In the genomic region with DNA sequence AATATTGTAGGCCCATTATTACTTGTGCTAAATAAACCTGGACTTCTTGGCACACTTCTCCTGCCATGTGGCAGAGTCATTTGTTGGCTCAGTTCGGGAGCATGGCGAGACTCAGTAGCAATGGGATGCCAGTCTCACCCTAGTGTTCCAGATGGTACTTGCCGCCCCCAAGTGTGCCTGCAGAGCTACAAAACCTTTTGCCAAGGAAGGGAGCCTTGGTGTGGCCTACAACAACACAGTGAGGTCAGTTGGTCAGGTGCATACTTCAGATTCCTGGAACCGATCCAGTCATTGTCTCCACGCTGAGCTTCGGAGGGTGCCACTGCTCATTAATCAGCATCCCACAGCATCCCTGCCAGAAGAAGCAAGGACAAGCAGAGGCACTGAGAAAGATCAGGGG, we compare ENCODE assay signal across 9 mouse cellular contexts. TPM values are rescaled to one million over a fixed set of nuclear protein-coding genes. Genes with fewer than 3 reads are reported as not detected.
A peak's percentile ranks its signal among the peaks of the same experiment; 100 is the strongest.
DNase-seq lines count a peak whose midpoint lies in the region; ATAC-seq and TF ChIP-seq lines count a peak whose summit lies in the region.
"Had no signal": no experiment of that assay in that cellular context is flagged by ENCODE, and none has a peak within 500 bp of the region (broad histone marks: within the 10 kb centered on the region; RNA-seq: fewer than 3 reads in every experiment).

No protein-coding gene starts in this region.

- DNase-seq in cerebellum, adult 11 months = peak; percentile 96
- DNase-seq in heart, adult 9 months (ENCODE audit: low spot score in 2 of 2) = peak; percentile 76 to 85
- DNase-seq in kidney, postnatal 25 days = peak; percentile 67 to 87
- DNase-seq in lung, embryonic 14.5 days = peak; percentile 71
- no peak for DNase-seq in spleen, adult 12 weeks (ENCODE audit: low spot score)
- no peak for DNase-seq in urinary bladder, postnatal 14 days (ENCODE audit: low spot score)

- no peak overlapping the region for H3K4me3 ChIP-seq in forebrain, embryonic 13.5 days
- no peak overlapping the region for H3K4me3 ChIP-seq in forebrain, embryonic 12.5 days (replicated peaks)
- H3K4me3 ChIP-seq in lung, embryonic 14.5 days (ENCODE audit: low read depth, low read length) = no peak overlapping the region
- H3K4me3 ChIP-seq: megakaryocyte, embryonic 14.5 days had no signal

- H3K9ac ChIP-seq in forebrain, embryonic 13.5 days = no peak overlapping the region
- H3K9ac ChIP-seq in forebrain, embryonic 12.5 days = no peak overlapping the region
- no peak overlapping the region for H3K9ac ChIP-seq in lung, embryonic 14.5 days

- H3K27me3 ChIP-seq in forebrain, embryonic 13.5 days = no peaks in the 10 kb centered on the region
- H3K27me3 ChIP-seq in forebrain, embryonic 12.5 days = no peaks in the 10 kb centered on the region; the same call in 1 of the 2 replicates
- no peaks in the 10 kb centered on the region for H3K27me3 ChIP-seq in lung, embryonic 14.5 days (ENCODE audit: insufficient read depth, low read length)
- H3K27me3 ChIP-seq: megakaryocyte, embryonic 14.5 days had no signal

- H3K27ac ChIP-seq in forebrain, embryonic 13.5 days = no peak overlapping the region
- no peak overlapping the region for H3K27ac ChIP-seq in forebrain, embryonic 12.5 days
- H3K27ac ChIP-seq in lung, embryonic 14.5 days (ENCODE audit: low read depth) = peak overlapping the region; percentile 65

- ATAC-seq in forebrain, embryonic 13.5 days = peak; percentile 85; the same call in 1 of the 2 replicates
- ATAC-seq in forebrain, embryonic 12.5 days (ENCODE audit: low FRiP score) = no peak
- no peak for ATAC-seq in lung, embryonic 14.5 days (ENCODE audit: insufficient read depth)

- TF ChIP-seq CTCF in lung, embryonic 14.5 days (IDR thresholded peaks at IDR 0.05; ENCODE audit: low read depth) = no peak

- H3K4me2 ChIP-seq in forebrain, embryonic 13.5 days = no peak overlapping the region
- H3K4me2 ChIP-seq in forebrain, embryonic 12.5 days = no peak overlapping the region
- no peak overlapping the region for H3K4me2 ChIP-seq in lung, embryonic 14.5 days

- H3K36me3 ChIP-seq in forebrain, embryonic 13.5 days (ENCODE audit: poor library complexity, severe bottlenecking) = no peaks in the 10 kb centered on the region
- H3K36me3 ChIP-seq in forebrain, embryonic 12.5 days (replicated peaks) = no peaks in the 10 kb centered on the region
- H3K36me3 ChIP-seq in lung, embryonic 14.5 days (ENCODE audit: insufficient read depth) = no peaks in the 10 kb centered on the region

- peaks cover 17% of the 10 kb centered on the region for H3K4me1 ChIP-seq in forebrain, embryonic 13.5 days
- H3K4me1 ChIP-seq in forebrain, embryonic 12.5 days = peaks cover 31% of the 10 kb centered on the region
- peaks cover 38% of the 10 kb centered on the region for H3K4me1 ChIP-seq in lung, embryonic 14.5 days (ENCODE audit: insufficient read depth)

- H3K9me3 ChIP-seq in forebrain, embryonic 13.5 days (replicated peaks) = no peaks in the 10 kb centered on the region
- H3K9me3 ChIP-seq in forebrain, embryonic 12.5 days = no peaks in the 10 kb centered on the region
- no peaks in the 10 kb centered on the region for H3K9me3 ChIP-seq in lung, embryonic 14.5 days (ENCODE audit: low read depth, low read length)
- H3K9me3 ChIP-seq: megakaryocyte, embryonic 14.5 days had no signal

- WGBS in forebrain, embryonic 13.5 days = 54% methylated on average over 6 of the region's 6 CpGs
- WGBS in forebrain, embryonic 12.5 days = 55% methylated on average over 6 of the region's 6 CpGs
- 33% methylated on average over 6 of the region's 6 CpGs for WGBS in lung, embryonic 14.5 days

RNA-seq across cellular contexts. Expression of a gene that starts 14.4 kb away (rescaled TPM):
- polyA plus RNA-seq in forebrain, embryonic 13.5 days (2015; fragmentation: Nextera tagmentation; extraction: Ambion mirVana) = 0.45 and 0.79 TPM in 2 replicates
- polyA plus RNA-seq in forebrain, embryonic 12.5 days (2016; fragmentation: Nextera tagmentation; extraction: Ambion mirVana) = 0.28 and 0.49 TPM in 2 replicates
- polyA plus RNA-seq in lung, embryonic 14.5 days (2014; fragmentation: Nextera tagmentation; extraction: Ambion mirVana) = 0.13 and 0.22 TPM in 2 replicates

Comparison
In these comparisons a context has a peak if more than half of its experiments do, and no peak if none do; other contexts are left out.
1. DNase-seq: peak in cerebellum, adult 11 months (single experiment), heart, adult 9 months (2 of 2), kidney, postnatal 25 days (2 of 2) and lung, embryonic 14.5 days (single experiment); none in spleen, adult 12 weeks (single experiment) and urinary bladder, postnatal 14 days (single experiment).